Mouse (Mus musculus) G1E (cell line): ENCODE measurements around the gene Olfr552. TPM values are rescaled to one million over a fixed set of nuclear protein-coding genes. Genes with fewer than 3 reads are reported as not detected.

Source experiments
- ATAC-seq: 2 replicates; pipeline ENCODE4 v1.8.0; 2016; ENCODE audit warnings: mild to moderate bottlenecking; ENCODE audit not compliant: insufficient number of reproducible peaks, poor library complexity, low FRiP score, severe bottlenecking; ENCODE audit errors: extremely low read depth
- DNase-seq: peaks from one replicate; pipeline ENCODE4 v3.0.0; 2012; ENCODE audit warnings: low spot score
- H3K27me3 ChIP-seq: 2 replicates; pipeline ENCODE4 v1.6.1; 2012; ENCODE audit warnings: mild to moderate bottlenecking, low read length, inconsistent platforms; ENCODE audit not compliant: insufficient read depth
- H3K36me3 ChIP-seq: replicated peaks from 2 replicates; pipeline ENCODE3; 2012; ENCODE audit warnings: mild to moderate bottlenecking, inconsistent platforms
- H3K4me1 ChIP-seq: 2 replicates; pipeline ENCODE4 v1.6.1; 2012; ENCODE audit warnings: low read depth, low read length, inconsistent platforms, mixed read lengths; ENCODE audit not compliant: insufficient read depth
- H3K4me3 ChIP-seq: 2 replicates; pipeline ENCODE4 v1.5.1; 2012; ENCODE audit warnings: low read depth, mild to moderate bottlenecking, inconsistent platforms, low read length, moderate library complexity, mixed read lengths
- H3K9me3 ChIP-seq: replicated peaks from 2 replicates; pipeline ENCODE4 v1.6.1; 2012; ENCODE audit warnings: inconsistent platforms
- CTCF ChIP-seq: IDR thresholded peaks from 2 replicates; pipeline ENCODE4 v1.5.1; 2012; ENCODE audit warnings: low read depth, low read length, inconsistent platforms, mixed read lengths
- GATA1 ChIP-seq: IDR thresholded peaks from 2 replicates; pipeline ENCODE4 v1.6.1; 2012; ENCODE audit warnings: borderline replicate concordance, low read length, inconsistent platforms, mixed read lengths
- GATA2 ChIP-seq: IDR thresholded peaks from 2 replicates; pipeline ENCODE4 v1.6.1; 2012; ENCODE audit warnings: low read depth, low read length, inconsistent platforms, borderline replicate concordance
- POLR2AphosphoS5 ChIP-seq: IDR thresholded peaks from 2 replicates; pipeline ENCODE4 v1.6.1; 2012; ENCODE audit warnings: low read depth, low read length, inconsistent platforms; ENCODE audit not compliant: insufficient replicate concordance
- TAL1 ChIP-seq: conservative IDR thresholded peaks from 2 replicates; pipeline ENCODE4 v1.6.1; 2012; ENCODE audit warnings: low read depth, low read length, inconsistent platforms, mixed read lengths
- polyA plus RNA-seq: library from polyadenylated mRNA; stranded (reverse); fragments of >175 nt; gene quantifications from 2 replicates; pipeline ENCODE4 v1.2.3, GENCODE M21; 2012
- total RNA-seq, 2 experiments: library from RNA; stranded (forward) in 1 of 2; stranded (reverse) in 1 of 2; fragments of 200-1000 nt in 1 of 2; fragments of >200 nt in 1 of 2; fragmentation: Nextera tagmentation in 1 of 2; gene quantifications; 2 replicates each; pipeline ENCODE4 v1.2.3; 2014 to 2017

Olfr552 gene
- total RNA-seq (2014; fragmentation: Nextera tagmentation): not detected in 2 replicates
- total RNA-seq (2017): 0.05 and 0.17 TPM in 2 replicates
- polyA plus RNA-seq: not detected in 2 replicates

DNA sequence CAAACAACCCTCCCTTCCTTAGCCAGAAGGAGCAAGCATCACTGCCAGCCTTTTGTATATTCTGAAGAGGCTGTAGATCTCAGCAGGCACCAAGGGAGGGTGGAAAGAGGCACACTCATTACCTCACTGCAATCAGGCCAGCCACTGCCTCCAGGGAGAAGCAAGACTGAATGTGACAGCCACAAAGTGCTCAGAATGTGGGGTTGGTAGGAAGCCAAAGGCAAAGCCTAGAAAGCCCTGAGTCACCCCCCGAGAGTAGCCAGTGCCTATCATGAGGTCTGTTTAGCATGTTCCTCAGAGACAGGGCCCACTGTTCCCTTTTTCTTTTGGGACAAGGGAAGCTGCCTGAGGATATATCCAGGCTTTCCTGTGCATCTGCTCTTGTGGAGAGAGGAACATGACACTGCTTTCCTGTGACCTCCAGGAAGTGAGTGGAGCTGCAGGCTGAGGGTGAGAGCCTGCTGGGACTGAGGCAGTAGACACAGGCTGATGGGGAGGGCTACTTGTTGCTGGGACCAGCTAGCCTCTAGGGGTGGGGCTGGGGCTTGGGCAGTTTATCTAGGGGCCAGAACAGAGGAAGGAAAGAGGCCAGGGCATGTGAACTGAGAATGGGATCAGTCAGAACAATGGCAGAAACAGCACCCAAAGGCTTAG lies at the start of gene Olfr552:
Olfr552 (plus strand) TSS at position 393 of the 654 bp plus-strand sequence.
- Histone ChIP-seq H3K9me3 (no peaks in the 10 kb centered on the region), H3K36me3 (no peaks in the 10 kb centered on the region), H3K4me1 (no peaks in the 10 kb centered on the region), H3K27me3 (peaks cover 4% of the 10 kb centered on the region; the same call in 1 of the 2 replicates), H3K4me3 (no peak within 1 kb of the TSS)
- DNase-seq: no peak
- no peak for TF ChIP-seq TAL1
- no peak for TF ChIP-seq CTCF
- no peak for TF ChIP-seq GATA2
- TF ChIP-seq GATA1: no peak
- TF ChIP-seq POLR2AphosphoS5: no peak
- ATAC-seq: no peak

DNA sequence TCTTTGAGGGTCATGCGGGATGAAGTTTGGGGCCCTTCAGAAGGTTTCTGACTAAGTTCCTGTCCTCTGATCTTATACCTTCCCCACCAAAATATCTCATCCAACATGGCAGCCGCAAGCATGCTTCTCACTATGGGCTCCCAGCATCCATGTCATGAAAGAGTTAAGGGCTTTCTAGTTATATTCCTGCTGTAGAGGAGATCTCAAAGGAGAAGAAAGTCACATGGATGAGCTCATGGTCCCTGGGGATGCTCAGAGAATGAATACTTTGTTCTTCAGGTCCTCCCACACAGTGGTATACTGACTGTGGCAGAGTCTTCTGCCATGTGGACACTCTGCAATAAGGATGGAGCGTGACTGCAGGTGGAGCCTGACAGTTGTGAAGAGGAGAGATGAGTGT lies 48.0 kb upstream of the Olfr552 start, which contains the start of gene Olfr549:
Olfr549 (plus strand) TSS at position 301 of the 400 bp plus-strand sequence.
- no peak for DNase-seq
- ATAC-seq: no peak
- Histone ChIP-seq H3K9me3 (no peaks in the 10 kb centered on the region), H3K4me1 (no peaks in the 10 kb centered on the region), H3K27me3 (peaks cover 17% of the 10 kb centered on the region; the same call in 1 of the 2 replicates), H3K4me3 (no peak within 1 kb of the TSS), H3K36me3 (no peaks in the 10 kb centered on the region)
- TF ChIP-seq GATA2 (no peak), GATA1 (no peak), TAL1 (no peak), POLR2AphosphoS5 (no peak), CTCF (no peak)

GRCm38 (mm10) chr7:102553279-102553678 lies 44.3 kb upstream of the Olfr552 start:
- Histone ChIP-seq H3K36me3 (no peaks in the 10 kb centered on the region), H3K27me3 (peaks cover 12% of the 10 kb centered on the region; the same call in 1 of the 2 replicates), H3K9me3 (no peaks in the 10 kb centered on the region), H3K4me3 (no peak overlapping the region), H3K4me1 (no peaks in the 10 kb centered on the region)
- DNase-seq (no peak), ATAC-seq (no peak)
- TF ChIP-seq GATA1 (no peak), GATA2 (no peak)

GRCm38 (mm10) chr7:102564999-102565997 lies 32.3 kb upstream of the Olfr552 start, which contains the start of gene Trim21:
TSS of gene Trim21 (minus strand) at chr7:102565486.
- no peak for TF ChIP-seq CTCF
- no peak for TF ChIP-seq GATA2
- no peak for TF ChIP-seq GATA1
- TF ChIP-seq POLR2AphosphoS5: no peak
- no peak for TF ChIP-seq TAL1
- H3K27me3 ChIP-seq: no peaks in the 10 kb centered on the region; the same call in 1 of the 2 replicates
- ATAC-seq (peak; percentile 100), DNase-seq (peak; percentile 87)
- H3K4me3 ChIP-seq: peak within 1 kb of the TSS; percentile 76
- H3K4me1 ChIP-seq: peaks cover 18% of the 10 kb centered on the region
- peaks cover 38% of the 10 kb centered on the region for H3K36me3 ChIP-seq
- no peaks in the 10 kb centered on the region for H3K9me3 ChIP-seq

- H3K27me3 ChIP-seq: peaks cover 3% of the 10 kb centered on the region; the same call in 1 of the 2 replicates
- peaks cover 18% of the 10 kb centered on the region for H3K4me1 ChIP-seq
- H3K4me3 ChIP-seq: no peak overlapping the region
- ATAC-seq: no peak
- no peak for DNase-seq
- no peaks in the 10 kb centered on the region for H3K9me3 ChIP-seq
- H3K36me3 ChIP-seq: peaks cover 28% of the 10 kb centered on the region
- TF ChIP-seq POLR2AphosphoS5: no peak
Observed at GRCm38 (mm10) chr7:102566219-102566618, 31.4 kb upstream of the Olfr552 start.

GRCm38 (mm10) chr7:102571142-102571541 lies 26.4 kb upstream of the Olfr552 start, which contains the start of gene Olfr550:
TSS of gene Olfr550 (plus strand) at chr7:102571442.
- Histone ChIP-seq H3K4me3 (no peak within 1 kb of the TSS), H3K27me3 (peaks cover 9% of the 10 kb centered on the region), H3K4me1 (no peaks in the 10 kb centered on the region), H3K36me3 (no peaks in the 10 kb centered on the region), H3K9me3 (no peaks in the 10 kb centered on the region)
- no peak for DNase-seq
- TF ChIP-seq POLR2AphosphoS5 (no peak), CTCF (no peak), GATA2 (no peak), TAL1 (no peak), GATA1 (no peak)
- ATAC-seq: no peak
